Mouse (Mus musculus): ENCODE data around the gene Tmem52. TPM values are rescaled to one million over a fixed set of nuclear protein-coding genes. Genes with fewer than 3 reads are reported as not detected.

Tmem52 gene
- polyA plus RNA-seq, 1 experiment, result 0.76 TPM

DNA sequence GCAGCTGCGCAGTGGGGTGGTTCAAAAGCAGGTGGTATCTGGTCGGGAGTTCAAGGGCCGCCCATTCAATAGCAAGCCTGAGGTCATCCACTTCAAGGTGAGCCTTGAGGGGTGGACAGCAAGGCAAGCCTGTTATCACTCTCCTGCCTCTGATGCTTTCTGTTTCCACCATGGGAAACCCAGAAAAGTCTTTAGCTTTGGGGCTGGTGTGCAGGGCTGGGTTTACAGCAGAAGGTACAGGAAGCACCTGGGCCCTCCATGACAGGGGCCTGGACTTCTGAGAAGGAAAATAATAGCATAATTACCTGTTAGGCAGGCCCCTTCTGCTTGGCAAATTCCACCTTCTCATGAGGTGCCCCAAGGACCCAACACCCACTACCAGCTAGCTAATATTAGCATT, 39.7 kb upstream of the Tmem52 start:
- Histone ChIP-seq H3K4me1 (ENCODE audit: control insufficient read depth, insufficient read depth, low read length) (no peaks in the 10 kb centered on the region), H3K36me3 (ENCODE audit: control insufficient read depth, insufficient read depth, low read length, poor library complexity, severe bottlenecking) (no peaks in the 10 kb centered on the region), H3K27ac (ENCODE audit: insufficient read depth, low read length) (no peak overlapping the region), H3K4me3 (ENCODE audit: low read depth, low read length) (no peak overlapping the region), H3K9me3 (replicated peaks; ENCODE audit: control insufficient read depth, insufficient read depth, low read length, poor library complexity, severe bottlenecking) (no peaks in the 10 kb centered on the region), H3K9ac (ENCODE audit: low read depth, poor library complexity, severe bottlenecking) (no peak overlapping the region), H3K27me3 (ENCODE audit: control insufficient read depth, insufficient read depth, low read length, poor library complexity, severe bottlenecking) (no peaks in the 10 kb centered on the region)
- TF ChIP-seq POLR2A (IDR thresholded peaks at IDR 0.05; ENCODE audit: insufficient read depth, low read length), result no peak
- no peak for TF ChIP-seq CTCF (IDR thresholded peaks at IDR 0.05; ENCODE audit: low read depth, low read length)
- no peak for TF ChIP-seq EP300 (IDR thresholded peaks at IDR 0.05; ENCODE audit: insufficient read depth, low read depth, low read length)

GRCm38 (mm10) chr4:155432358-155432757, 36.6 kb upstream of the Tmem52 start:
- H3K36me3 ChIP-seq (ENCODE audit: control insufficient read depth, insufficient read depth, low read length, poor library complexity, severe bottlenecking), result no peaks in the 10 kb centered on the region
- no peak overlapping the region for H3K27ac ChIP-seq (ENCODE audit: insufficient read depth, low read length)
- no peaks in the 10 kb centered on the region for H3K4me1 ChIP-seq (ENCODE audit: control insufficient read depth, insufficient read depth, low read length)
- no peak overlapping the region for H3K9ac ChIP-seq (ENCODE audit: low read depth, poor library complexity, severe bottlenecking)
- H3K9me3 ChIP-seq (replicated peaks; ENCODE audit: control insufficient read depth, insufficient read depth, low read length, poor library complexity, severe bottlenecking), result no peaks in the 10 kb centered on the region
- H3K4me3 ChIP-seq (ENCODE audit: low read depth, low read length), result no peak overlapping the region
- no peaks in the 10 kb centered on the region for H3K27me3 ChIP-seq (ENCODE audit: control insufficient read depth, insufficient read depth, low read length, poor library complexity, severe bottlenecking)
- no peak for TF ChIP-seq POLR2A (IDR thresholded peaks at IDR 0.05; ENCODE audit: insufficient read depth, low read length)

DNA sequence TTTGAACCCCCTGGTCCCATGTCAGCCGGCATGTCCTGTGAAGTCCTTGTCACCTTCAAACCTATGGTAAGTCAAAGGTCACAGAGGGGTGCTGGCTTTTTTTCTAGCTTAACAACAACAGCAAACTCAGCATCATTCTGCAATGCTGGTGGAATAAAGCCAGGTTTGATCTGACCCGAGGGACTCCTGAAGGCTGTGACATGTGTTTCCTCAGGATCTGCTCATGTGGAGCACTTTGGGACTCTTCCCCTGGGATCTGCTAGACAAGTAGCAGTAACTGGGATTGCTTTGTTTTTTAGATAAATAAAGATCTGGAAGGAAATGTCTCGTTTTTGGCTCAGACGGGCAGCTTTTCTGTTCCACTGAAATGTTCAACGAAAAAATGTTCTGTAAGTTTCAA, 34.9 kb upstream of the Tmem52 start:
- H3K27me3 ChIP-seq (ENCODE audit: control insufficient read depth, insufficient read depth, low read length, poor library complexity, severe bottlenecking), result no peaks in the 10 kb centered on the region

DNA sequence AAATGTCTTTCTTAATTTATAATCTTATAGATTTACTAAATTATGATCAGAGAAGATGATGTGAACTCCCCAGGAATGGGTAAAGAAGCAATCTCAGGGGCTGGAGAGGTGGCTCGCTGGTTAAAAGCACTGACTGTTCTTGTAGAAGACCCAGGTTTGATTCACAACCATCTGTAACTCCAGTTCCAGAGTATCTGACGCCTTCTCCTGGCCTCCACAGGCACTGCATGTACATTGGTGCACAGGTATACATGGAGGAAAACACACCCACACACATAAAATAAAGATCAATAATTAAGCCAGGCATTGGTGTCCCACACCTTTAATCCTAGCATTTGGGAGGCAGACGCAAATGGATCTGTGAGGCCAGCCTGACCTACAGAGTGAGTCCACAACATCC, 26.1 kb upstream of the Tmem52 start:
- Histone ChIP-seq H3K27ac (ENCODE audit: insufficient read depth, low read length) (no peak overlapping the region), H3K9ac (ENCODE audit: low read depth, poor library complexity, severe bottlenecking) (no peak overlapping the region), H3K27me3 (ENCODE audit: control insufficient read depth, insufficient read depth, low read length, poor library complexity, severe bottlenecking) (no peaks in the 10 kb centered on the region; the same call in 1 of the 2 replicates), H3K9me3 (replicated peaks; ENCODE audit: control insufficient read depth, insufficient read depth, low read length, poor library complexity, severe bottlenecking) (no peaks in the 10 kb centered on the region), H3K4me1 (ENCODE audit: control insufficient read depth, insufficient read depth, low read length) (no peaks in the 10 kb centered on the region), H3K4me3 (ENCODE audit: low read depth, low read length) (no peak overlapping the region), H3K36me3 (ENCODE audit: control insufficient read depth, insufficient read depth, low read length, poor library complexity, severe bottlenecking) (no peaks in the 10 kb centered on the region)
- no peak for TF ChIP-seq EP300 (IDR thresholded peaks at IDR 0.05; ENCODE audit: insufficient read depth, low read depth, low read length)
- no peak for TF ChIP-seq POLR2A (IDR thresholded peaks at IDR 0.05; ENCODE audit: insufficient read depth, low read length)
- no peak for TF ChIP-seq CTCF (IDR thresholded peaks at IDR 0.05; ENCODE audit: low read depth, low read length)

More for the DNA sequence above, 34.9 kb upstream of the Tmem52 start:
- TF ChIP-seq EP300 (IDR thresholded peaks at IDR 0.05; ENCODE audit: insufficient read depth, low read depth, low read length), result no peak
- TF ChIP-seq CTCF (IDR thresholded peaks at IDR 0.05; ENCODE audit: low read depth, low read length), result no peak
- TF ChIP-seq POLR2A (IDR thresholded peaks at IDR 0.05; ENCODE audit: insufficient read depth, low read length), result no peak
- Histone ChIP-seq H3K4me3 (ENCODE audit: low read depth, low read length) (no peak overlapping the region), H3K36me3 (ENCODE audit: control insufficient read depth, insufficient read depth, low read length, poor library complexity, severe bottlenecking) (no peaks in the 10 kb centered on the region), H3K9me3 (replicated peaks; ENCODE audit: control insufficient read depth, insufficient read depth, low read length, poor library complexity, severe bottlenecking) (no peaks in the 10 kb centered on the region), H3K4me1 (ENCODE audit: control insufficient read depth, insufficient read depth, low read length) (no peaks in the 10 kb centered on the region), H3K27ac (ENCODE audit: insufficient read depth, low read length) (no peak overlapping the region), H3K9ac (ENCODE audit: low read depth, poor library complexity, severe bottlenecking) (no peak overlapping the region)

- peak overlapping the region; percentile 74 for H3K4me3 ChIP-seq (ENCODE audit: low read depth, low read length)
Observed at GRCm38 (mm10) chr4:155451597-155451996, 17.3 kb upstream of the Tmem52 start.

DNA sequence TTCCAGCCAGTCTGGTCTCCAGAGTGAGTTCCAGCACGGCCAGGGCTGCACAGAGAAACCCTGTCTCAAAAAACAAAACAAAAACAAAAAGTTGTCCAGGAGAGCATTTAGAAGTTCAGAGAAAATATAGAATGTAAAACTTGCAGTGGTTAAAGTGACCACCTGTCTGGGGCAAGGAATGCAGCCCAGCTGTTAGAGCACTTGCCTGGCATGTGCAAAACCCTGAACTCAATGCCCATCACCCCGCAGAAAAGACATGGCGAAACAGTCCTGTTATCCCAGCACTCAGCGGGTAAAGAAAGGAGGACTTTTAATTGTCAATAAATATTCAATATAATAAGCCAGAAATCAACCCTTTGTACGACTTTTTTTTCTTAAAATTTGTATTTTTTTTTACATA, 10.3 kb upstream of the Tmem52 start:
- Histone ChIP-seq H3K4me3 (ENCODE audit: low read depth, low read length) (no peak overlapping the region), H3K27ac (ENCODE audit: insufficient read depth, low read length) (no peak overlapping the region), H3K27me3 (ENCODE audit: control insufficient read depth, insufficient read depth, low read length, poor library complexity, severe bottlenecking) (no peaks in the 10 kb centered on the region), H3K36me3 (ENCODE audit: control insufficient read depth, insufficient read depth, low read length, poor library complexity, severe bottlenecking) (no peaks in the 10 kb centered on the region), H3K9me3 (replicated peaks; ENCODE audit: control insufficient read depth, insufficient read depth, low read length, poor library complexity, severe bottlenecking) (no peaks in the 10 kb centered on the region), H3K4me1 (ENCODE audit: control insufficient read depth, insufficient read depth, low read length) (no peaks in the 10 kb centered on the region), H3K9ac (ENCODE audit: low read depth, poor library complexity, severe bottlenecking) (no peak overlapping the region)
- no peak for TF ChIP-seq EP300 (IDR thresholded peaks at IDR 0.05; ENCODE audit: insufficient read depth, low read depth, low read length)
- TF ChIP-seq POLR2A (IDR thresholded peaks at IDR 0.05; ENCODE audit: insufficient read depth, low read length), result no peak
- TF ChIP-seq CTCF (IDR thresholded peaks at IDR 0.05; ENCODE audit: low read depth, low read length), result no peak

More at GRCm38 (mm10) chr4:155451597-155451996, 17.3 kb upstream of the Tmem52 start:
- Histone ChIP-seq H3K36me3 (ENCODE audit: control insufficient read depth, insufficient read depth, low read length, poor library complexity, severe bottlenecking) (no peaks in the 10 kb centered on the region), H3K4me1 (ENCODE audit: control insufficient read depth, insufficient read depth, low read length) (no peaks in the 10 kb centered on the region), H3K27me3 (ENCODE audit: control insufficient read depth, insufficient read depth, low read length, poor library complexity, severe bottlenecking) (no peaks in the 10 kb centered on the region), H3K9ac (ENCODE audit: low read depth, poor library complexity, severe bottlenecking) (peak overlapping the region; percentile 55), H3K27ac (ENCODE audit: insufficient read depth, low read length) (no peak overlapping the region), H3K9me3 (replicated peaks; ENCODE audit: control insufficient read depth, insufficient read depth, low read length, poor library complexity, severe bottlenecking) (no peaks in the 10 kb centered on the region)
- TF ChIP-seq EP300 (IDR thresholded peaks at IDR 0.05; ENCODE audit: insufficient read depth, low read depth, low read length), result peak; percentile 61; the same call in 1 of the 2 replicates
- peak; percentile 56 for TF ChIP-seq POLR2A (IDR thresholded peaks at IDR 0.05; ENCODE audit: insufficient read depth, low read length)
- no peak for TF ChIP-seq CTCF (IDR thresholded peaks at IDR 0.05; ENCODE audit: low read depth, low read length)
